Mouse (Mus musculus) megakaryocyte-erythroid progenitor cell, adult 5-6 weeks (primary cell): ENCODE measurements around the gene Scin. TPM values are rescaled to one million over a fixed set of nuclear protein-coding genes. Genes with fewer than 3 reads are reported as not detected.
A peak's percentile ranks its signal among the peaks of the same experiment; 100 is the strongest.
"Not testable (repeated sequence)": the region's sequence is repeated elsewhere in the genome, so short reads cannot be mapped to it uniquely, and the experiment has no call there.

Source experiments
- ATAC-seq: replicated peaks from 2 replicates; pipeline ENCODE4 v1.8.0; 2016; ENCODE audit warnings: mild to moderate bottlenecking, inconsistent platforms; ENCODE audit not compliant: severe bottlenecking, poor library complexity, low FRiP score, low TSS enrichment
- total RNA-seq, 2 experiments: library from RNA; stranded (forward) in 1 of 2; stranded (reverse) in 1 of 2; fragments of 200-1000, 215-1000 nt in 1 of 2; fragments of >200 nt in 1 of 2; fragmentation: Nextera tagmentation in 1 of 2; gene quantifications; 2 replicates each; pipeline ENCODE4 v1.2.3; 2014 to 2017

The Scin gene
- total RNA-seq (2014; fragmentation: Nextera tagmentation) (12.1 and 12.7 TPM in 2 replicates), total RNA-seq (2017) (31.9 and 62.5 TPM in 2 replicates)

DNA sequence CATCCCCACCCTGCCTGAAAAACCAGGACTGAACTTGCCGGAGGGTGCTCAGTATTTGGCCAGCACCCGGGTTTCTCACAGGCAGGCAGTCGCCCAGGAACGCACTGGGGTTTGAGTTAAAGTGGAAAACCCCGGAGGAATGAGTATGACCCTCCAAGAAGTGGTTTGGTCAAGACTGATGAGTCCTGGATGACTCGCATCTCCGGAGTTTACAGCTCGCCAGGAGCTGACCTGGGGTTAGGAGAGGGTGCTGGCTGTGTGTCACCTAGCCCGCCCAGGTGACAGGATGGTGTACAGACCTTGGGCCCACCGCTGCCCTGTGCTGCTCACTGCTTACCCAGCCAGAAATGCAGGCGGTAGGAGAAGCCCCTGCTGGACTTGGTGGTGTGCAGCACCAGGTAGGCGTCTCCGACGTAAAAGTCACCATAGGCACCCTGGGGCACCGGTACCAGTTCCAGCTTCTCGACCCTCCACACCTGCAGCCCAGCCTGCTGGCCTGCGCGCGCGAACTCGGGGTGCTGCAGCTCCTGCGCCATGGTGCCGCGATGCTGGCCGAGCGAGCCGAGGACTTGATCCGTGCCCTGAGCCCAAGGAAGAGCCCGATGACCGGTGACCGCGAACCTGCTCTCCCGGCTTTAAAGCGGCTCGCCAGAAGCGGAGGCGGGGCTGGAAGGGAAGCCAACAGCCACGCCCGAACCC lies at the start of gene Scin:
TSS of gene Scin (minus strand) at position 656 of the 699 bp plus-strand sequence.
- peak; percentile 48 for ATAC-seq

DNA sequence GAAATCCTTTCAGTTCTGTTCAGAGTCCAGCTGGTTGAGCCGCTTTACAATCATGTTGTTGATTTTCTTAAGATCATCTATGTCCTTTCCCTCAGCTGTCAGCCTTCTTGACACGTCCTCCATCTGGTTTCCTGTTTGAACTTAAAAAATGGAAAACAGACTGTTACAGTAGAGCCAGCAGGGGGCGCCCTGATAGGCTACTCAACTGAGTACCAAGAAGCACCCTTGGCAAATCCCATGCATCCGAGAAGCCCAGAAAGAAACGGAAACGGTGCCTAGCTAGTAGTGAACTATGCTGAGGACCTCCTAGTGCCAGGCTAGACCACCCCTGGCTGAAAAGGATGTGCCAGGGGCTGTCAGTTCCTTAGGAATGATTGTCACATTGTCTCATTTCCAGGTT lies 43.1 kb upstream of the Scin start:
- peak; percentile 68 for ATAC-seq

- no peak for ATAC-seq
Observed at GRCm38 (mm10) chr12:40176158-40176557, 42.1 kb upstream of the Scin start.

DNA sequence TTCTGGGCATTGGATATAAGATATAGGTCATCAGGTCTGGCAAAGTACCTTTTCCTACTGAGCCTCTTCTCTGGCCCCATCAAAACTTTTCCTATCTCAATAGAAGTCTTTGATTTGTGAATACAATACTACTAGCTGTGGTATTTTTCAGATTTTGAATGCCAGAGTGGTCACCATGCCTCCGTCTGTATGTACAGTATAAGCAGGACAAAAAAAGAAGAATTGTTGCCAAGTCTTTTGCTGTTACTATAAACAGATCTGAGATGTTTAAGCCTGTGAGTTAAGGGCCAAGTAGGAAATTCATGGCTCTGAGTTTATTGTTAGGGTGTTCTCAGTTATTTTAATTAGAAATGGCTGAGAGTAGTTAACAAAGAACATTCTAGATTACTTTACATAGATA lies 41.1 kb upstream of the Scin start:
- ATAC-seq, result not testable (repeated sequence)

GRCm38 (mm10) chr12:40171637-40172036 lies 37.6 kb upstream of the Scin start:
- 0 out of 2 replicates have a peak, but pooled peaks have one; percentile 59 for ATAC-seq

GRCm38 (mm10) chr12:40169675-40170074 lies 35.6 kb upstream of the Scin start:
- 0 out of 2 replicates have a peak, but pooled peaks have one; percentile 34 for ATAC-seq

DNA sequence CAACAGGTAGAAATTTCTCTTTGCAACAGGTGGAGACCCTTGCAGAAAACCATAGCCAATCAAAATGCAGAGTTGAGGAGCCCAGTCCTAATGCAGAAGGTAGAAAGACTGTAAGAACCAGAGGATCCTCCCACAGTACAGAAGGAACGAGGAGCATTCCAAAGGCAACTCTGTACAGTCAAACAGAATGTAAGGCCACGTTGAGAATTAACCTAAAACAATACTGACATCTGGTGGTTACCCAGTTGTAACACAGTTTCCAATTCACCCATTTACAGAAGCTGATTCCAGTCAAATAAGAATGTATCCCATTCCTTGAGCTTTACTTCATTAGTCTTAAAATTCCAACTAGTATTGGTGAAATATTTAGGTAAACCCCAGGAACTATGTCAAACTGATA lies 30.6 kb upstream of the Scin start:
- peak; percentile 83; the same call in 1 of the 2 replicates for ATAC-seq

GRCm38 (mm10) chr12:40160777-40161176 lies 26.7 kb upstream of the Scin start:
- ATAC-seq, result no peak

- ATAC-seq, result peak; percentile 59; the same call in 1 of the 2 replicates
Observed at GRCm38 (mm10) chr12:40154188-40154587, 20.2 kb upstream of the Scin start.

DNA sequence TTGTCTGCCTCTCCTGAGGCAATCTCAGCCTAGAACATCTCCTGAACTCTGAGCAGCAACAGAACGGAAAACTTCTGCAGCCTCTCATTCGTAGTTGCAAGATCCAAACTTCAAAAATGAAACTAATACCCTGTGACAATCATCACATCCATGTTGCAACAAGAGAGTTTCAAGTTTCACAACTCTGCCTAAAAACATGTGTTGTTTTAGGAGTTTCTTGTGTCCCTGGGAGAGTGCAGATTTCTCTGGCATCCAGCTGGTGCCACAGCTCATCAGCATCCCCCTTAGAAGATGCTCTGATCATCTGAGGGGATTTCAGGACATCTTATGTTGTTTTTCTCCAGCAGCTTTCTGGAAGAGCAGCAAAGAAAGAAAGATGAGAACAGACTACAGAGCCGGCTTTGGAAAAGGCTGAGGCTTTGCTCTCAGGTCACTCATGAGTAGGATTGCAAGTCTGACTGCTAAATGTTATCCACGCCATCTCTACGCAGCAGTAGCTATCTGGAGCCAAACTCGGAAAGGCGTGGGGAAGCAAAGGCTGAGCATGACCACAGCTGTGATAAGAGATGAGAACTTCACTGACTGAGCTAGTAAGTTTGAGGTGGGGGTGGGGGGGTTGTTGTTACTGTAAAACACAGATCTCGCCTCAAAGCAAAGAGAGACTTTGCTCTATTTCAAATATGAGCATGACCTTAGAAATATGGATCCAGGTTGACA lies 18.5 kb upstream of the Scin start:
- peak; percentile 76 for ATAC-seq

DNA sequence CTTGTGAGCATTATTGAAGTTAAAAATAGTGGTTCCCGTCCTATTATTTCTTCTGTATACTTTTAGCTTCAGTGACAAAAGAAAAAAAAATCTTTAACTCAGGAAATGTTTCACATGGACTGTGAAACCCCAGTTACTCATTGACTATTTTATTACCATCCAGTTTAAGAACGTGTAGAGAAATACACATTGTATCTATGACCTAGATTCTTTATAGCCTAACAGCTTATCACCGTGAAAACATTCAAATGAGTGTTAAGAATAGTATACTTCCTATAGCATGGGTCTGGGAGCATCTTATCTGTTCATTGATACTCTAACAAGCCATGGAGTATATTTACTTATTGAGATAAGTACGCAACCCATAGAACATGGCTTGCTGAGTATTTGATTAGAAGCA lies 13.3 kb upstream of the Scin start:
- no peak for ATAC-seq

DNA sequence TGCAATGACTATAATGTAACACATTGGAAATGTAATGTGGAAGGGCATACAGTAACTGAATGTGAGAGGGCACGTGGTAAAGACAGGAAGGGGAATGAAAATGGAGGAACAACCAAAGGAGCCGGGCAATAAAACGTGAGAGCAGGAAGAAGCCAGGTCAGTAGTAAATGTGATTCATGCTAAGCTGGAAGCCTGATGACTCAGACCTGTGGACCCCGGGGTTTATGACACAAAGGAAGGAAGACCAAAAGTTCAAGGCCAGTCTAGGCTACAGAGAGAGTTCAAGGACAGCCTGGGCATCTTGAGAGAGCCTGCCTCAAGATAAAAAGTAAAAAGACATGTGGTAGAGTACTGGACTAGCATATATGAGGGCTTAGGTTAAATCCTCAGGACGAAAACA lies 12.5 kb upstream of the Scin start:
- no peak for ATAC-seq

DNA sequence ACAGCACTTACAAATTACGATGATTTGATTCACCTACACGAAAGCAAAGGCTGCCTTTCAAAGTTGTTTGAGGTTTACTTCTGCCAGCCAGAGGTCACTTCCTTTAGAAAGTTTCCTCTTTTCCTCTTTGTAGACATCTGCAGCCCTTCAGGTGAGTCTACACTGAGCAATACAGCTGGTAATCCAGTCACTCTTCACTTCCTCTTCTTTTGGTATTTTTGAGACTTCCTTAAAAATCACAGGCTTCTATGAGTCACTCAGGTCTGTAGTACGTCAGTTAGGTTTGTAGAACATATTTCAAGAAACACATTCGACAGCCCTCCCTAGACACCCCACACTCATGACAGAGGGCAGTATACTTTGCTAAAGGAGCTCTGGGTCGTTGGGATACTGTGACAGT lies 6.7 kb upstream of the Scin start:
- no peak for ATAC-seq

DNA sequence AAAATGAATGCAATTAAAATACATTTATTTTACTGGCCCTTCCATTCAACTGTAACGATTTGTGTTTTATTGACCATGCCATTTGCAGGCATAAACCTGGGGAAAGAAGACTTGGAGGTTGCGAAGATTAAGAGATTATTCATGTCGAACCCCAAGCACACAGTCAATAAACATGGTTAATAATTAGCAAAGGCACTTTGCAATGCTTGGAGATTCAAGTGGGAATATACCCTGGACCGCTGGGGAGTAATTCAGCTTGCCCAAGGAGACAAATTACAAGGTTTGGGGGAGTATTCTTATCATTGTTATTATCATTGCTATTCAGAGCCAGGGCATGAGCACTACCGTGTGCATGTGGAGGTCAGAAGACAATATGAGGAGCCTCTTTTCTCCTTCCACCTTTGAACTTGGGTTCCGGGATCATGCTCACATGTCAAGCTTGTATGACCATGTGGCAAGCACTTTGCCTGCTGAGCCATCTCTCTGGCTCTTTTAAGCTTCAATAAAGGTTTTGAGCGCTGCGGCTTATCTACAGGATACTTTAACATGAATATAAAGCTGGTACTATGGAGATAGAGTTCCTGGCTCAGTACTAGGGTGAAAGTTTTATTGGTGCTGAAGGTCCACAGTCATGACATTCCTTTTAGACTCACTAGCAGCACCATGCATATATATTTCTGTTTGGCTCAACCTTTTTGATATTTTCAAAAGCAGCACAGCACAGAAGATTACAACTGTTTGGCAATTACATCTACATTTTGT lies 5.6 kb upstream of the Scin start:
- ATAC-seq, result no peak

DNA sequence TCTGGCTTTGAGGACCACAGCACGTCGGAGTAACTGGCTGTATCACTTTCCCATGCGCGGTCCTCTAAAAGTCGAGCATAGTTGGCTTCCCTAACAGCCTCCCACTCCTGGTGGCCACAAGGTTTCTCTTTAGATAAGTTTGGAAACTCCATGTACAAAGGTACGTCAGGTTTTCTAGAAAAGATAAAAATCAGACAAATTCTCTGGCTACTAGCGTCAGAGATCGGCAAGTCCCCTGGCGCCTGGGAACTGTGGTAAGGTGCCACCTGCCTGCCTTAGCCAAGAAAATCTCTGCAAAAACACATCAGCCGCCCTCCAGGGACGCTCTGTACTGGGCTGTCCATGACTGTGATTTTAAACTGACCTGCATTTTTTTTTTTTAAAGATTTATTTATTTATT lies 501 bp upstream of the Scin start:
- no peak for ATAC-seq

DNA sequence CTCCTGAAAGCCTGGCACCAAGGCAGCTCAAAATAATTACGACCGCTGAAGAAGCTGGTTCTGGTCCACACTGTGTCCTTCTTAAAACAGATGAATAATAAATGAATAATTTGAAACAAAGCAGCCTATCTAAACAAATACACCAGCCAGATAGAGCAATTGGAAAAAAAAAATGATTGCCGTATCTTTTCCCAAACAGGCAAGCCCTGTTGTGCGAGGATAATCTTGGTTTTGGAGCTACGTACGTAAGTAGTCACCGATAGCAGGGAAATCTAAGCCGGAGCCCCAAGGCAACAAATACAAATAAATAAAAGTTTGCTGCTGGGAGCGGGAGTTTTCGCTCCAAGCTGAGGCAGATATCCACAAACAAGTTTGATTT lies 845 bp downstream of the Scin start:
- peak; percentile 78 for ATAC-seq

- ATAC-seq, result peak; percentile 65
Observed at GRCm38 (mm10) chr12:40118872-40119271, 15.2 kb downstream of the Scin start.

DNA sequence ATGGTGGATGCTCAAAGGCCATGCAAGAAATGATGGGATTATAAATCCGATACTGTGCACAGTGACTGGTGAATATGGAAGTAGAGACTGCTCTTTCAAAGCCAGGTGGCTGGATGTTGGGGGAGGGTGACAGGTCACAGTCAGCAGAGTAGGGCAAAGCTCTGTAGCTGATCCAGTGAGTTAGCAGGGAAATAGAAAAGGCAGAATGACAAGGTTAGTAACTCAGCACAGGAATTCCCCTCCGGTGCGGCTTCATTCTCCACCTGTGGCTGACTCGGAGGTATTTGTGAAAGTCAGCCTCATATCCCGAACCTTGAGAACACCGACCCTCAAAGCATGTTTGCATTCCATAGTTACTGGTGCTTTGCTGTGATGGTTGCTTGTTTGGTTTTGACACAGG lies 17.0 kb downstream of the Scin start:
- no peak for ATAC-seq

DNA sequence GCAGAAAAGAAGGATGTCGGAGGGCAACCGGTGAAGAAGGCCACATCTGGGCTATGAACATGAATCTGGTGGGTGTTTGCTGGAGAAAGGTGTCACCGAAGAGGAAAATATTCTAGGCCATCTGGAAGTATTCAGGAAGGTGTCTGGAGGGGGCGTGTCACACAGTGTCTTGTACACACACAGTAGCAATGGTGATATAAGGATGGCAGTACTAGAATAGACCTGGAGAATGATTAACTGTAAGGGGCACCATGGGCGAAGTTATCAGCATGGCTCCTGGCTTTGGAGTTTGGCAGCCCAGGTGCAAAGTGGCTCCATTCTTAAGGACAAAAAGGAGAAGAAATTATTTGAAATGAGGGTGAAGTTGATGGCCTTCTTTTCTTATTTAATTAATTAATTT lies 17.8 kb downstream of the Scin start:
- no peak for ATAC-seq

GRCm38 (mm10) chr12:40114883-40115282 lies 19.1 kb downstream of the Scin start:
- no peak for ATAC-seq
